Mouse (Mus musculus) layer of hippocampus, adult 2 months (tissue): ENCODE measurements around the gene Phf14. TPM values are rescaled to one million over a fixed set of nuclear protein-coding genes. Genes with fewer than 3 reads are reported as not detected.
"Not testable (repeated sequence)": the region's sequence is repeated elsewhere in the genome, so short reads cannot be mapped to it uniquely, and the experiment has no call there.

Source experiments
- DNase-seq, 2 experiments: peaks; one replicate each; pipeline ENCODE4 v3.0.0; 2022; ENCODE audit warnings: low spot score in 2 of 2
- H3K27ac ChIP-seq: fragments of 200-600 bp; 2 replicates; pipeline ENCODE4 v1.8.1; 2022
- H3K4me3 ChIP-seq: fragments of 200-600 bp; 2 replicates; pipeline ENCODE4 v1.8.1; 2022; ENCODE audit warnings: mild to moderate bottlenecking
- CTCF ChIP-seq: fragments of 200-600 bp; conservative IDR thresholded peaks from 2 replicates; pipeline ENCODE4 v1.8.1; 2022; ENCODE audit warnings: antibody characterized with exemption, mild to moderate bottlenecking, moderate library complexity
- total RNA-seq, 2 experiments: library from RNA; stranded (reverse); gene quantifications; 2 replicates each; pipeline ENCODE4 v1.2.3; 2021

Phf14 gene
- total RNA-seq, 2 experiments from 2014 or later, result 80.5 to 82.9 TPM

- no peak for TF ChIP-seq CTCF
- no peak overlapping the region for H3K27ac ChIP-seq
- no peak overlapping the region for H3K4me3 ChIP-seq
- no peak for DNase-seq
Observed at GRCm38 (mm10) chr6:12117819-12118570, 210.4 kb downstream of the Phf14 start.

GRCm38 (mm10) chr6:12122759-12123158 is 215.2 kb downstream of the Phf14 start:
- no peak overlapping the region for H3K4me3 ChIP-seq
- no peak overlapping the region for H3K27ac ChIP-seq
- no peak for DNase-seq
- no peak for TF ChIP-seq CTCF

GRCm38 (mm10) chr6:12125031-12125803 is 217.6 kb downstream of the Phf14 start:
- peak; percentile 89 for TF ChIP-seq CTCF
- peak overlapping the region; percentile 62 for H3K27ac ChIP-seq
- peak overlapping the region; percentile 33; the same call in 1 of the 2 replicates for H3K4me3 ChIP-seq
- peak; percentile 64 to 68 for DNase-seq

DNA sequence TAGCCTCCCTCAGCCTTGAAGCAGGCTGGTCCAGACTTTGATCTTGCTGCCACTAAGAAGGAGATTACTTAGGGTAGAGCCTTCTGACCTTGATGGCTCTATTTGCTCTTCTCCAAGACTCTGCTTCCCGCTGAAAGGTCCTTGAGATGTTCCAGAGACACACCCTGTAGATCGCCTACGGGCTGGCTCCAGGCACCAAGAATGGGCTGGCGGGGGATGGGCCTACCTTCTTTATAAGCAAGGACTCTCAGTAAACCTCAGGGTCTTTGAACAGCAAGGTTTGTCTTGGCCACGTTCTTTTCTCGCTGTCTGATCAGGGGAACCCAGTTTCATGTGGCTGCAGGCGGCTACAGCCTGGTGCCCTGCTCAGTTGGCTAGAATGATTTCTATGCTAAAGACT is 219.0 kb downstream of the Phf14 start:
- DNase-seq, H3K4me3 ChIP-seq, H3K27ac ChIP-seq: not testable (repeated sequence)

DNA sequence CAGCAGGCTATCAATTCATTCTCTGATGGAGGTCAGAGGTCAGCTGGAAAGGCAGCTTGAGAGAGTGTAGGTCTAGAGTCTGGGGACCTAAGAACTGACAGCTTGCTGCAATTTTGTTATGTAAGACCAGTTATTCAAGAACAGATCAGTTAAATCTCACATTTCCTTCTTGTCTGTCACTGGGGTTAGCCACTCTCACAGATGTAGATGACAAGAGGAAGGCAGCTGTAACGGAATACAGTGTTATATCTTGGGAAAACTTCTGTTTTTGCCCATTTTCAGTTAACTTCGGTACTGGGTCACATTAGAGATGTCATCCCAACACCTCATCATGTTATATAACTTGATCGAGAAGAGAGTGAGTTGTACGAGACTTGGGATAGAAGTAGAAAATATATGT is 219.7 kb downstream of the Phf14 start:
- DNase-seq, result no peak
- H3K4me3 ChIP-seq, result no peak overlapping the region
- TF ChIP-seq CTCF, result no peak
- H3K27ac ChIP-seq, result no peak overlapping the region

Other genes starting within 250 kb of the Phf14 start
- gene Ndufa4, start 312 bp upstream of the Phf14 start, total RNA-seq, result 100 to 1,000 TPM; 698 to 706 TPM